Mouse (Mus musculus): ENCODE results near the gene Hprt. TPM values are rescaled to one million over a fixed set of nuclear protein-coding genes. Genes with fewer than 3 reads are reported as not detected.

Gene Hprt
- polyA plus RNA-seq, 1 experiment from 2014 or later = 162 TPM

DNA sequence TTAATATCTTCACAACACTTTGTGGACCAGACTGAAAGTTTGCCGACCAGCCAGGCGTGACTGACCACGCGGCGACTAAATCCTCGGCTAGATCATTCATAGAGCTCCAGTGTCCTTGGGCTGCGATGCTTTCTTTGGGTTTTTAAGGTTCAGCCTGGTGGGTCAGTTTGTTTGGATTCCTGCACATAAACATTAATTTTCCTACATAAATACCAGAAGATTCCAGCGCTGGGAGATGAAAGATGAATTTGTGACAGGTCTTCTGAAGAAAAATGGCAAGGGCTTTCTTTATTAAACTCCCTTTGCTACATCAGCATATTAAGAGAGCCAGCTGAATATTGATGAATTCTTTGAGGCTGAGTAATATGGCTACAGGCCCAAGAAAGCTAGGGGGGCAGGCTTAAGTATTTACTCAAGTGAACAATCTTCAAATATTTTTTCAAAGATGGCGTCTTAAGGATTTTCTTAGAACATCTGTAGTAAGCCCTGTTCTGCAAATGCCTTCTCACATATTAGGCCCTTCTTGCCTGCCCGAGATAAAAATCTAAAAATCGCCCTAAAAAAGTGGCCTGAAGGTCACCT, 71.6 kb downstream of the Hprt start:
- 32% methylated on average over 11 of the region's 11 CpGs for WGBS
- peak overlapping the region; percentile 95 for H3K27ac ChIP-seq
- no peak for ATAC-seq (ENCODE audit: insufficient number of reproducible peaks, low FRiP score, low TSS enrichment, low read depth)
- no peaks in the 10 kb centered on the region for H3K9me3 ChIP-seq
- no peaks in the 10 kb centered on the region for H3K4me1 ChIP-seq
- peak overlapping the region; percentile 45; the same call in 1 of the 2 replicates for H3K4me2 ChIP-seq
- H3K9ac ChIP-seq = no peak overlapping the region
- no peaks in the 10 kb centered on the region for H3K36me3 ChIP-seq
- H3K4me3 ChIP-seq = no peak overlapping the region
- H3K27me3 ChIP-seq = peaks cover 3% of the 10 kb centered on the region; the same call in 1 of the 2 replicates

DNA sequence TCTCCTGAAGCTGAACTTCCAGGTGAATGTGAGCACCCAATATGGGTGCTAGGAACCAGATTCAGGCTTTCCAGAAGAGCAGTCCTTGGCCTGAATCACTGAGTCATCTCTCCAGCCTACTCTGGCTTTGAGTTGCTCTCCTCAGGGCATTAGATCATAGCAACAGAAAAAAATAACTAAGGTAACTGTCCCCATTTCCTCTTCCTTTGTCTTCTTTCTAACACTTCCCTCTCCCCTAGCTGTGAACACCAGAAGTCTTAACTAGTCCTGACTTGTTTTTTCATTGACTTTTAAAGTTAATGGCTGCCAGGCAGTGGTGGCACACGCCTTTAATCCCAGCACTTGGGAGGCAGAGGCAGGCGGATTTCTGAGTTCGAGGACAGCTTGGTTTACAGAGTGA, 76.5 kb downstream of the Hprt start:
- H3K36me3 ChIP-seq = no peaks in the 10 kb centered on the region
- H3K9me3 ChIP-seq = no peaks in the 10 kb centered on the region
- no peaks in the 10 kb centered on the region for H3K27me3 ChIP-seq
- no peak for ATAC-seq (ENCODE audit: insufficient number of reproducible peaks, low FRiP score, low TSS enrichment, low read depth)
- H3K4me3 ChIP-seq = no peak overlapping the region
- no peak overlapping the region for H3K9ac ChIP-seq
- H3K27ac ChIP-seq = no peak overlapping the region
- 81% methylated on average over 3 of the region's 3 CpGs for WGBS
- H3K4me2 ChIP-seq = no peak overlapping the region
- no peaks in the 10 kb centered on the region for H3K4me1 ChIP-seq

MicroRNAs within 50 kb of the gene (microRNA counts, 519-probe panel; counts per million panel counts)
- 4,029 counts per million, percentile 92 among the panel's probes with 10 or more counts for microRNA mmu-miR-322
- 2,888 counts per million, percentile 65 among the panel's probes with 10 or more counts for microRNA mmu-miR-351
- not detected for microRNA mmu-miR-450a-3p
- 3,900 counts per million, percentile 90 among the panel's probes with 10 or more counts for microRNA mmu-miR-450a-5p
- microRNA mmu-miR-450b-3p = 2,882 counts per million, percentile 64 among the panel's probes with 10 or more counts
- 2,107 counts per million, percentile 38 among the panel's probes with 10 or more counts for microRNA mmu-miR-450b-5p
- microRNA mmu-miR-503 = 2,953 counts per million, percentile 67 among the panel's probes with 10 or more counts
- microRNA mmu-miR-542-3p = 2,306 counts per million, percentile 45 among the panel's probes with 10 or more counts
- microRNA mmu-miR-542-5p = 2,965 counts per million, percentile 68 among the panel's probes with 10 or more counts

Small RNA genes within 50 kb of the gene (microRNA-seq; reads per million reads assigned to microRNA genes)
- gene Mir322 (45,910 reads per million, percentile 98 among the genes with 10 or more reads in this experiment), gene Mir351 (11,210 reads per million, percentile 95 among the genes with 10 or more reads in this experiment), gene Mir450-1 (43.8 reads per million, percentile 39 among the genes with 10 or more reads in this experiment), gene Mir450-2 (23.3 reads per million, percentile 34 among the genes with 10 or more reads in this experiment), gene Mir450b (286 reads per million, percentile 61 among the genes with 10 or more reads in this experiment), gene Mir503 (1,655 reads per million, percentile 80 among the genes with 10 or more reads in this experiment), gene Mir542 (1,302 reads per million, percentile 76 among the genes with 10 or more reads in this experiment)

Other genes with a start within 250 kb of the Hprt start
- gene Ccdc160, start 196.9 kb upstream of the Hprt start, polyA plus RNA-seq (2015; fragmentation: Nextera tagmentation; extraction: Ambion mirVana) = 0.15 and 0.45 TPM in 2 replicates
- 31.3 and 35.8 TPM in 2 replicates for gene Phf6, start 75.9 kb upstream of the Hprt start, polyA plus RNA-seq (2015; fragmentation: Nextera tagmentation; extraction: Ambion mirVana)

All from limb, embryonic 15.5 days (tissue).